Mouse (Mus musculus) heart, embryonic 14.5 days (tissue): Measurements from ENCODE around the gene Pigr. TPM values are rescaled to one million over a fixed set of nuclear protein-coding genes. Genes with fewer than 3 reads are reported as not detected.

Experiments used
- ATAC-seq: fragments of 200-750 bp; cut with Nextera tagmentation; 2 replicates; pipeline ENCODE4 v1.8.0; 2017; ENCODE audit warnings: low read depth, moderate TSS enrichment; ENCODE audit not compliant: insufficient number of reproducible peaks, insufficient read depth, low FRiP score
- H3K27ac ChIP-seq, 2 experiments: fragments of 200-500 bp in 1 of 2; fragments of 300-500 bp in 1 of 2; sonication (generic) in 1 of 2; replicated peaks in 1 of 2; 2 replicates each; pipeline ENCODE4 v1.5.1; 2012 to 2014; ENCODE audit warnings: low read depth in 2 of 2, low read length in 2 of 2, control low read depth in 1 of 2, mild to moderate bottlenecking in 1 of 2, mixed read lengths in 1 of 2; ENCODE audit not compliant: control insufficient read depth in 1 of 2, insufficient read depth in 1 of 2
- H3K27me3 ChIP-seq: fragments of 300-500 bp; sonication (generic); 2 replicates; pipeline ENCODE4 v1.6.1; 2014; ENCODE audit warnings: mild to moderate bottlenecking, low read length, control low read depth; ENCODE audit not compliant: control insufficient read depth, insufficient read depth
- H3K36me3 ChIP-seq: fragments of 300-500 bp; sonication (generic); 2 replicates; pipeline ENCODE4 v1.6.1; 2014; ENCODE audit warnings: mild to moderate bottlenecking, control low read depth, low read length, mixed read lengths; ENCODE audit not compliant: control insufficient read depth, insufficient read depth
- H3K4me1 ChIP-seq, 2 experiments: fragments of 200-500 bp in 1 of 2; fragments of 300-500 bp in 1 of 2; sonication (generic) in 1 of 2; 2 replicates each; pipeline ENCODE4 v1.6.1; 2012 to 2014; ENCODE audit warnings: low read length in 2 of 2, control low read depth in 1 of 2, mixed read lengths in 1 of 2; ENCODE audit not compliant: control insufficient read depth in 2 of 2, insufficient read depth in 2 of 2
- H3K4me2 ChIP-seq: fragments of 300-500 bp; sonication (generic); 2 replicates; pipeline ENCODE4 v1.6.1; 2014; ENCODE audit warnings: mild to moderate bottlenecking, low read length
- H3K4me3 ChIP-seq, 2 experiments: fragments of 200-500 bp in 1 of 2; fragments of 300-500 bp in 1 of 2; sonication (generic) in 1 of 2; 2 replicates each; pipeline ENCODE4 v1.5.1; 2012 to 2014; ENCODE audit warnings: low read length in 2 of 2, mild to moderate bottlenecking in 2 of 2, control low read depth in 1 of 2, low read depth in 1 of 2, moderate library complexity in 1 of 2; ENCODE audit not compliant: control insufficient read depth in 1 of 2, insufficient read depth in 1 of 2
- H3K9ac ChIP-seq: fragments of 300-500 bp; sonication (generic); 2 replicates; pipeline ENCODE4 v1.6.1; 2014; ENCODE audit warnings: mild to moderate bottlenecking, low read length
- H3K9me3 ChIP-seq: fragments of 300-500 bp; sonication (generic); 2 replicates; pipeline ENCODE4 v1.6.1; 2016; ENCODE audit warnings: low read length, control low read depth; ENCODE audit not compliant: control insufficient read depth
- WGBS: fragments of 180-500 bp; shearing (Covaris S2); extraction: QIAGEN DNeasy Blood & Tissue Kit; methylation state at CpG from one replicate; pipeline ENCODE4 v1.1.7; 2014; 5-methylcytosine and 5-hydroxymethylcytosine counted together
- polyA plus RNA-seq: library from polyadenylated mRNA; unstranded; fragments of >200 nt; fragmentation: Nextera tagmentation; extraction: Ambion mirVana; gene quantifications from 2 replicates; pipeline ENCODE4 v1.2.1, GENCODE M21; 2014

Gene Pigr
- polyA plus RNA-seq, 1 experiment from 2014 or later = 0.05 TPM

GRCm38 (mm10) chr1:130892446-130892845 lies 66.0 kb downstream of the Pigr start:
- Histone ChIP-seq H3K36me3 (no peaks in the 10 kb centered on the region), H3K27ac (no peak overlapping the region), H3K4me2 (no peak overlapping the region), H3K9ac (no peak overlapping the region), H3K4me1 (no peaks in the 10 kb centered on the region), H3K9me3 (no peaks in the 10 kb centered on the region), H3K27me3 (0 out of 2 replicates have a peak, but pooled peaks cover 5% of the 10 kb centered on the region), H3K4me3 (no peak overlapping the region)
- ATAC-seq = no peak
- 71% methylated on average over 1 of the region's 1 CpGs for WGBS

DNA sequence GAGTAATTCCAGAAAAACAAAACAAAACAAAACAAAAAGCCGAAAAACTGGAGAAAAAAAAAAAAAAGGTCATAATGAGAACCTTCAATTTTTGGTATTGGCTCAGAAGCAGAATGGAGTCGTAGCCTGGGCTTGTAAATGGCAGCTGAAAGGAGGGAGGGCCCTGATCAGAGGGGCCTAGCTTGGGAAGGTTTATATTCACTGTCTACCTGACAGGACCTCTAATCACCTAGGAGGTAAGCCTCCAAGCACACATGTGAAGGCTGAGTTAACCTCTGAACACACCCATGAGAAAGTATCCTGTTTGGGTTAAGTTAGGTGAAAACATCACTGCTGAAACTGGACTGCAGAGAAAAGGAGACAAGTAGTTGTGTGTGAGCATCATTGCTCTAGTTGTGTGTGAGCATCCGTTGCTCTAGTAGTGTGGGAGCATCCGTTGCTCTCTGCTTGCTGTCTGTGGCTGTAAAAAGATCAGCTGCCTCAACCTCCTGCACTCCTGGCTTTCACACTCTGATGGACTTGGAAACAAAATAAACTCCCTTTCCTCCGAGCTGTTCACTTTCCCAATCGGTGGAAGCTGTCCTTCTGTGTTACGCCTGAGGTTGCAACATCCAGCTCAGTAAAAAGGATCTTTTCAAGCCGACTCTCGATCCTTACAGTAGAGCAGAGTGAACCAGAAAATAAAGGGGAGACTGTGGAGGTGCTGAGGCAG lies 67.0 kb downstream of the Pigr start:
- WGBS = 79% methylated on average over 9 of the region's 9 CpGs
- Histone ChIP-seq H3K9me3 (no peaks in the 10 kb centered on the region), H3K36me3 (no peaks in the 10 kb centered on the region), H3K4me1 (no peaks in the 10 kb centered on the region), H3K4me3 (no peak overlapping the region), H3K9ac (no peak overlapping the region), H3K4me2 (no peak overlapping the region), H3K27ac (no peak overlapping the region), H3K27me3 (no peaks in the 10 kb centered on the region)
- no peak for ATAC-seq

DNA sequence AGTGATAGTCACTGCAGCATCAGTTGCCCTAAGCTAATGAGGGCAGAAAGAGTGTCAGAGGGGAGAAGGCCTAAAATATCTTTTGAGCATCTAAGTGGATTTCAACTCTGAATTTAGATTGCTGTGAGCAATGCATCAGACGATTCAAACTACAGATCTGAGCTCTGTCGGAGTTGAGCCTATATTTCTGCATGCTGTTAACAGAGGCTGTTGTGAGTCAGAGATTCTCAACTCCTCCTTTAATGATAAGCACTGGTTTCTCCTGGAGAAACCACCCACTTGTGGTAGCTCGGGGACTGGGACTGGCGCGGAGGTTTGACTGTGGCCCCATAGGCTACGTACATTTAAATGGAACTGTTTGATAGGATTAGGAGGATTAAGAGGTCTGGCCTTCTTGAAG lies 68.0 kb downstream of the Pigr start:
- Histone ChIP-seq H3K27me3 (no peaks in the 10 kb centered on the region), H3K9me3 (no peaks in the 10 kb centered on the region), H3K4me1 (no peaks in the 10 kb centered on the region), H3K4me2 (no peak overlapping the region), H3K36me3 (no peaks in the 10 kb centered on the region), H3K9ac (no peak overlapping the region), H3K27ac (no peak overlapping the region), H3K4me3 (no peak overlapping the region)
- WGBS = 32% methylated on average over 6 of the region's 6 CpGs
- no peak for ATAC-seq

Other genes with a start within 250 kb of the Pigr start
- not detected in 2 replicates for gene Zp3r, start 197.1 kb upstream of the Pigr start, polyA plus RNA-seq
- not detected in 2 replicates for gene C4bp, start 165.1 kb upstream of the Pigr start, polyA plus RNA-seq
- gene Gm29427, start 110.9 kb upstream of the Pigr start, polyA plus RNA-seq = not detected in 2 replicates
- gene Yod1, start 109.4 kb upstream of the Pigr start, polyA plus RNA-seq = 7.1 and 8.5 TPM in 2 replicates
- gene Pfkfb2, start 97.4 kb upstream of the Pigr start, polyA plus RNA-seq = 6.1 and 6.2 TPM in 2 replicates
- gene AA986860, start 94.7 kb upstream of the Pigr start, polyA plus RNA-seq = 0.81 and 1.2 TPM in 2 replicates
- 0.26 TPM in 1 of 2 replicates, not detected in the other for gene Fcamr, start 25.8 kb upstream of the Pigr start, polyA plus RNA-seq
- gene Fcmr, start 39.0 kb downstream of the Pigr start, polyA plus RNA-seq = 2.0 and 4.4 TPM in 2 replicates
- not detected in 2 replicates for gene Il24, start 60.8 kb downstream of the Pigr start, polyA plus RNA-seq
- not detected in 2 replicates for gene Il20, start 84.8 kb downstream of the Pigr start, polyA plus RNA-seq
- not detected in 2 replicates for gene Il19, start 113.4 kb downstream of the Pigr start, polyA plus RNA-seq
- gene Il10, start 193.2 kb downstream of the Pigr start, polyA plus RNA-seq = not detected in 2 replicates